Mouse (Mus musculus): ENCODE data around the gene Kif17.

DNA sequence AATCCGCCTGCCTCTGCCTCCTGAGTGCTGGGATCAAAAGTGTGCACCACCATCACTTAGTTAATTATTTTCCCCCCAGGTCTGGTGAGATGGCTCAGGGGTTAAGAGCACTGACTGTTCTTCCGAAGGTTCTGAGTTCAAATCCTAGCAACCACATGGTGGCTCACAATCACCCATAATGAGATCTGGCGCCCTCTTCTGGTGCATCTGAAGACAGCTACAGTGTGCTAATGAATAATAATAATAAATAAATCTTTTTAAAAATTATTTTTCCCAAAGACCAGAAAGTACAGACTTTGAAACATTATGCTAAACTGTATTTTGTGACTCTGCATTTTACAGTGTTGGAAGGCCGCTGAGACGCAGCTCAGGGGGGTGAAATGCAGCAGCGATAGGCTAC, 85.4 kb downstream of the Kif17 start:
- TF ChIP-seq GATA1 (IDR thresholded peaks at IDR 0.05; ENCODE audit: borderline replicate concordance, low read length) (no peak), FLI1 (IDR thresholded peaks at IDR 0.05; ENCODE audit: low read length) (no peak)

All from megakaryocyte, embryonic 14.5 days (primary cell).